Mouse (Mus musculus) cerebellum, postnatal 4 days (tissue): ENCODE measurements around the gene Elovl6.

Experiments used
- DNase-seq, 2 experiments: peaks; one replicate each; pipeline ENCODE4 v3.0.0; 2022; ENCODE audit warnings: low spot score in 2 of 2, mixed read lengths in 1 of 2

Gene Elovl6

GRCm38 (mm10) chr3:129645409-129645808 lies 113.3 kb downstream of the Elovl6 start:
- no peak for DNase-seq

- DNase-seq: no peak
These were observed 114.6 kb downstream of the Elovl6 start for GRCm38 (mm10) chr3:129646781-129647180.

GRCm38 (mm10) chr3:129647312-129647711 lies 115.2 kb downstream of the Elovl6 start:
- DNase-seq: no peak

- no peak for DNase-seq
These were observed 116.4 kb downstream of the Elovl6 start for GRCm38 (mm10) chr3:129648598-129648997.

- no peak for DNase-seq
These were observed 117.6 kb downstream of the Elovl6 start for GRCm38 (mm10) chr3:129649586-129650292.

- DNase-seq: no peak
These were observed 118.1 kb downstream of the Elovl6 start for GRCm38 (mm10) chr3:129650293-129650612.

- DNase-seq: no peak
These were observed 118.8 kb downstream of the Elovl6 start for GRCm38 (mm10) chr3:129650931-129651330.

- DNase-seq: no peak
These were observed 119.6 kb downstream of the Elovl6 start for GRCm38 (mm10) chr3:129651765-129652164.

GRCm38 (mm10) chr3:129652476-129652875 lies 120.3 kb downstream of the Elovl6 start:
- DNase-seq: no peak

- no peak for DNase-seq
These were observed 124.4 kb downstream of the Elovl6 start for GRCm38 (mm10) chr3:129656540-129656939.

- DNase-seq: no peak
These were observed 125.1 kb downstream of the Elovl6 start for GRCm38 (mm10) chr3:129657222-129657621.

GRCm38 (mm10) chr3:129657775-129658174 lies 125.6 kb downstream of the Elovl6 start:
- no peak for DNase-seq

- no peak for DNase-seq
These were observed 126.6 kb downstream of the Elovl6 start for GRCm38 (mm10) chr3:129658776-129659175.

- DNase-seq: no peak
These were observed 131.8 kb downstream of the Elovl6 start for GRCm38 (mm10) chr3:129663906-129664305.

GRCm38 (mm10) chr3:129675923-129676322 lies 143.8 kb downstream of the Elovl6 start:
- no peak for DNase-seq

GRCm38 (mm10) chr3:129680258-129680657 lies 148.1 kb downstream of the Elovl6 start:
- DNase-seq: no peak

GRCm38 (mm10) chr3:129681841-129682240 lies 149.7 kb downstream of the Elovl6 start:
- no peak for DNase-seq

- no peak for DNase-seq
These were observed 150.2 kb downstream of the Elovl6 start for GRCm38 (mm10) chr3:129682389-129682788.

GRCm38 (mm10) chr3:129683060-129683679 lies 151.0 kb downstream of the Elovl6 start:
- no peak for DNase-seq

- no peak for DNase-seq
These were observed 154.0 kb downstream of the Elovl6 start for GRCm38 (mm10) chr3:129686196-129686595.

GRCm38 (mm10) chr3:129686698-129687333 lies 154.7 kb downstream of the Elovl6 start:
- DNase-seq: peak in 1 of 2 experiments; percentile 65

- DNase-seq: no peak
These were observed 155.3 kb downstream of the Elovl6 start for GRCm38 (mm10) chr3:129687429-129687828.
